Mouse (Mus musculus): ENCODE measurements around the gene Atn1. TPM values are rescaled to one million over a fixed set of nuclear protein-coding genes. Genes with fewer than 3 reads are reported as not detected.

Gene Atn1
- polyA plus RNA-seq, 1 experiment, result 37.4 TPM

GRCm38 (mm10) chr6:124769101-124769765, 12.9 kb upstream of the Atn1 start, which contains the start of gene Eno2:
TSS of gene Eno2 (minus strand) at chr6:124769673.
- no peak for DNase-seq (ENCODE audit: low read depth in 1 of 2, low spot score in 2 of 2)
- 1% methylated on average over 49 of the region's 54 CpGs for WGBS
- H3K36me3 ChIP-seq (ENCODE audit: control insufficient read depth, insufficient read depth, low read length), result no peaks in the 10 kb centered on the region
- peaks cover 9% of the 10 kb centered on the region; the same call in 1 of the 2 replicates for H3K4me1 ChIP-seq (ENCODE audit: control insufficient read depth, insufficient read depth, insufficient read length)
- peaks cover 7% of the 10 kb centered on the region for H3K27me3 ChIP-seq (ENCODE audit: control insufficient read depth, insufficient read depth, low read length)
- H3K4me3 ChIP-seq (ENCODE audit: extremely low read depth, insufficient read depth, insufficient read length), result peak within 1 kb of the TSS; percentile 55
- no peak within 1 kb of the TSS for H3K27ac ChIP-seq (ENCODE audit: insufficient read depth, low read length)
- no peak for TF ChIP-seq POLR2A (IDR thresholded peaks at IDR 0.05; ENCODE audit: low read depth, low read length)

GRCm38 (mm10) chr6:124768704-124769044, 12.3 kb upstream of the Atn1 start:
- Histone ChIP-seq H3K4me3 (ENCODE audit: extremely low read depth, insufficient read depth, insufficient read length) (no peak overlapping the region; the same call in 1 of the 2 replicates), H3K27me3 (ENCODE audit: control insufficient read depth, insufficient read depth, low read length) (peaks cover 7% of the 10 kb centered on the region), H3K4me1 (ENCODE audit: control insufficient read depth, insufficient read depth, insufficient read length) (peaks cover 9% of the 10 kb centered on the region; the same call in 1 of the 2 replicates), H3K36me3 (ENCODE audit: control insufficient read depth, insufficient read depth, low read length) (no peaks in the 10 kb centered on the region), H3K27ac (ENCODE audit: insufficient read depth, low read length) (no peak overlapping the region)
- no peak for DNase-seq (ENCODE audit: low read depth in 1 of 2, low spot score in 2 of 2)
- TF ChIP-seq CTCF (IDR thresholded peaks at IDR 0.05; ENCODE audit: extremely low read depth, insufficient read depth, insufficient read length, insufficient replicate concordance) (no peak), POLR2A (IDR thresholded peaks at IDR 0.05; ENCODE audit: low read depth, low read length) (no peak)
- 5% methylated on average over 9 of the region's 9 CpGs for WGBS

- 63% methylated on average over 19 of the region's 19 CpGs for WGBS
- Histone ChIP-seq H3K36me3 (ENCODE audit: control insufficient read depth, insufficient read depth, low read length) (no peaks in the 10 kb centered on the region), H3K27me3 (ENCODE audit: control insufficient read depth, insufficient read depth, low read length) (peaks cover 7% of the 10 kb centered on the region), H3K4me1 (ENCODE audit: control insufficient read depth, insufficient read depth, insufficient read length) (peaks cover 9% of the 10 kb centered on the region; the same call in 1 of the 2 replicates), H3K4me3 (ENCODE audit: extremely low read depth, insufficient read depth, insufficient read length) (no peak overlapping the region), H3K27ac (ENCODE audit: insufficient read depth, low read length) (no peak overlapping the region)
- no peak for TF ChIP-seq POLR2A (IDR thresholded peaks at IDR 0.05; ENCODE audit: low read depth, low read length)
- no peak for TF ChIP-seq CTCF (IDR thresholded peaks at IDR 0.05; ENCODE audit: extremely low read depth, insufficient read depth, insufficient read length, insufficient replicate concordance)
- DNase-seq (ENCODE audit: low read depth in 1 of 2, low spot score in 2 of 2), result no peak
Observed at GRCm38 (mm10) chr6:124767920-124768703, 11.8 kb upstream of the Atn1 start.

GRCm38 (mm10) chr6:124767536-124767919, 11.2 kb upstream of the Atn1 start:
- no peak overlapping the region for H3K4me3 ChIP-seq (ENCODE audit: extremely low read depth, insufficient read depth, insufficient read length)
- H3K27me3 ChIP-seq (ENCODE audit: control insufficient read depth, insufficient read depth, low read length), result peaks cover 7% of the 10 kb centered on the region
- 94% methylated on average over 4 of the region's 4 CpGs for WGBS
- TF ChIP-seq CTCF (IDR thresholded peaks at IDR 0.05; ENCODE audit: extremely low read depth, insufficient read depth, insufficient read length, insufficient replicate concordance) (no peak), POLR2A (IDR thresholded peaks at IDR 0.05; ENCODE audit: low read depth, low read length) (no peak)
- no peaks in the 10 kb centered on the region for H3K36me3 ChIP-seq (ENCODE audit: control insufficient read depth, insufficient read depth, low read length)
- DNase-seq (ENCODE audit: low read depth in 1 of 2, low spot score in 2 of 2), result no peak
- H3K27ac ChIP-seq (ENCODE audit: insufficient read depth, low read length), result no peak overlapping the region
- H3K4me1 ChIP-seq (ENCODE audit: control insufficient read depth, insufficient read depth, insufficient read length), result peaks cover 9% of the 10 kb centered on the region; the same call in 1 of the 2 replicates

- whole genome bisulfite sequencing, result 87% methylated on average over 7 of the region's 7 CpGs
- DNase-seq (ENCODE audit: low read depth in 1 of 2, low spot score in 2 of 2), result no peak
- H3K27me3 ChIP-seq (ENCODE audit: control insufficient read depth, insufficient read depth, low read length), result peaks cover 7% of the 10 kb centered on the region
- no peak for TF ChIP-seq CTCF (IDR thresholded peaks at IDR 0.05; ENCODE audit: extremely low read depth, insufficient read depth, insufficient read length, insufficient replicate concordance)
- H3K27ac ChIP-seq (ENCODE audit: insufficient read depth, low read length), result no peak overlapping the region
- peaks cover 9% of the 10 kb centered on the region; the same call in 1 of the 2 replicates for H3K4me1 ChIP-seq (ENCODE audit: control insufficient read depth, insufficient read depth, insufficient read length)
- no peak overlapping the region for H3K4me3 ChIP-seq (ENCODE audit: extremely low read depth, insufficient read depth, insufficient read length)
- no peaks in the 10 kb centered on the region for H3K36me3 ChIP-seq (ENCODE audit: control insufficient read depth, insufficient read depth, low read length)
Observed at GRCm38 (mm10) chr6:124765951-124766350, 9.6 kb upstream of the Atn1 start.

GRCm38 (mm10) chr6:124759259-124759658, 2.9 kb upstream of the Atn1 start:
- WGBS, result 4% methylated on average over 5 of the region's 5 CpGs
- H3K4me1 ChIP-seq (ENCODE audit: control insufficient read depth, insufficient read depth, insufficient read length), result no peaks in the 10 kb centered on the region; the same call in 1 of the 2 replicates
- TF ChIP-seq POLR2A (IDR thresholded peaks at IDR 0.05; ENCODE audit: low read depth, low read length) (no peak), CTCF (IDR thresholded peaks at IDR 0.05; ENCODE audit: extremely low read depth, insufficient read depth, insufficient read length, insufficient replicate concordance) (peak; percentile 95; the same call in 1 of the 2 replicates)
- H3K36me3 ChIP-seq (ENCODE audit: control insufficient read depth, insufficient read depth, low read length), result no peaks in the 10 kb centered on the region
- H3K27me3 ChIP-seq (ENCODE audit: control insufficient read depth, insufficient read depth, low read length), result no peaks in the 10 kb centered on the region
- H3K4me3 ChIP-seq (ENCODE audit: extremely low read depth, insufficient read depth, insufficient read length), result no peak overlapping the region
- peak; percentile 77 to 85 for DNase-seq (ENCODE audit: low read depth in 1 of 2, low spot score in 2 of 2)
- H3K27ac ChIP-seq (ENCODE audit: insufficient read depth, low read length), result no peak overlapping the region

GRCm38 (mm10) chr6:124758849-124759232, 2.5 kb upstream of the Atn1 start:
- Histone ChIP-seq H3K4me3 (ENCODE audit: extremely low read depth, insufficient read depth, insufficient read length) (no peak overlapping the region), H3K36me3 (ENCODE audit: control insufficient read depth, insufficient read depth, low read length) (no peaks in the 10 kb centered on the region), H3K27ac (ENCODE audit: insufficient read depth, low read length) (no peak overlapping the region), H3K27me3 (ENCODE audit: control insufficient read depth, insufficient read depth, low read length) (no peaks in the 10 kb centered on the region), H3K4me1 (ENCODE audit: control insufficient read depth, insufficient read depth, insufficient read length) (no peaks in the 10 kb centered on the region; the same call in 1 of the 2 replicates)
- no peak for DNase-seq (ENCODE audit: low read depth in 1 of 2, low spot score in 2 of 2)
- 49% methylated on average over 2 of the region's 2 CpGs for WGBS
- TF ChIP-seq CTCF (IDR thresholded peaks at IDR 0.05; ENCODE audit: extremely low read depth, insufficient read depth, insufficient read length, insufficient replicate concordance) (no peak), POLR2A (IDR thresholded peaks at IDR 0.05; ENCODE audit: low read depth, low read length) (no peak)

Data from spleen, adult 2 months (tissue).